Comparison of ENCODE assay signal across 20 mouse cellular contexts in genomic region chr15:62778899-62779298, GRCm38 (mm10).
DNase-seq lines count a peak whose midpoint lies in the region; ATAC-seq and TF ChIP-seq lines count a peak whose summit lies in the region.
"Had no signal": no experiment of that assay in that cellular context is flagged by ENCODE, and none has a peak within 500 bp of the region (broad histone marks: within the 10 kb centered on the region; RNA-seq: fewer than 3 reads in every experiment).

No protein-coding gene starts in this region.

- 87% methylated on average over 5 of the region's 5 CpGs for WGBS in midbrain, embryonic 13.5 days

- no peak overlapping the region for H3K4me2 ChIP-seq in midbrain, embryonic 13.5 days (replicated peaks)
- H3K4me2 ChIP-seq: embryonic facial prominence, embryonic 12.5 days; forebrain, embryonic 13.5 days; forebrain, embryonic 15.5 days had no signal

- intact Hi-C loops in heart, postnatal 10 days (cut with DNase I) = no loop called here
- intact Hi-C loops in gastrocnemius, adult 2 months (cut with DNase I) = no loop called here

- DNase-seq in heart, adult 11 months = peak; percentile 8
- no peak for DNase-seq in heart, postnatal 10 days
- DNase-seq in induced T-regulatory cell, adult 2 months (ENCODE audit: low read depth) = peak; percentile 66
- DNase-seq in natural killer cell, adult 2 months (ENCODE audit: low spot score in 2 of 2) = peak; percentile 12 to 35
- no peak for DNase-seq in gastrocnemius, adult 2 months
- no peak for DNase-seq in adrenal gland, adult 8-10 months
- DNase-seq: adrenal gland, postnatal 10 days; adrenal gland, postnatal 36 days; B cell, adult 2 months; cerebellum, adult 11-12 months; cerebellum, adult 2 months; cerebellum, adult 9-10 months; cerebellum, postnatal 10 days; cerebellum, postnatal 25 days had no signal

- H3K9me3 ChIP-seq in midbrain, embryonic 13.5 days = no peaks in the 10 kb centered on the region
- H3K9me3 ChIP-seq: embryonic facial prominence, embryonic 10.5 days; embryonic facial prominence, embryonic 12.5 days; forebrain, embryonic 13.5 days; forebrain, embryonic 15.5 days had no signal

- no peak overlapping the region for H3K27ac ChIP-seq in gastrocnemius, adult 2 months
- H3K27ac ChIP-seq in midbrain, embryonic 13.5 days = no peak overlapping the region
- H3K27ac ChIP-seq: embryonic facial prominence, embryonic 10.5 days; embryonic facial prominence, embryonic 12.5 days; forebrain, embryonic 13.5 days; forebrain, embryonic 15.5 days had no signal

- no peak overlapping the region for H3K4me3 ChIP-seq in gastrocnemius, adult 2 months
- no peak overlapping the region for H3K4me3 ChIP-seq in midbrain, embryonic 13.5 days (replicated peaks)
- H3K4me3 ChIP-seq: embryonic facial prominence, embryonic 10.5 days; embryonic facial prominence, embryonic 12.5 days; forebrain, embryonic 13.5 days; forebrain, embryonic 15.5 days had no signal

- no peaks in the 10 kb centered on the region for H3K36me3 ChIP-seq in midbrain, embryonic 13.5 days
- H3K36me3 ChIP-seq: embryonic facial prominence, embryonic 10.5 days; embryonic facial prominence, embryonic 12.5 days; forebrain, embryonic 15.5 days had no signal

- no peaks in the 10 kb centered on the region for H3K4me1 ChIP-seq in midbrain, embryonic 13.5 days (replicated peaks)
- H3K4me1 ChIP-seq: embryonic facial prominence, embryonic 10.5 days; embryonic facial prominence, embryonic 12.5 days; forebrain, embryonic 13.5 days; forebrain, embryonic 15.5 days had no signal

- H3K9ac ChIP-seq in midbrain, embryonic 13.5 days (replicated peaks) = no peak overlapping the region
- H3K9ac ChIP-seq: embryonic facial prominence, embryonic 12.5 days; forebrain, embryonic 13.5 days; forebrain, embryonic 15.5 days had no signal

- no peaks in the 10 kb centered on the region for H3K27me3 ChIP-seq in midbrain, embryonic 13.5 days
- H3K27me3 ChIP-seq: embryonic facial prominence, embryonic 12.5 days; forebrain, embryonic 13.5 days; forebrain, embryonic 15.5 days had no signal

- TF ChIP-seq CTCF in gastrocnemius, adult 2 months (IDR thresholded peaks at IDR 0.05) = no peak

- ATAC-seq in CD4-positive, CD25-positive, alpha-beta regulatory T cell, adult 4 months = peak; percentile 78
- no peak for ATAC-seq in midbrain, embryonic 13.5 days
- ATAC-seq: forebrain, embryonic 13.5 days; forebrain, embryonic 15.5 days had no signal

Comparison
In these comparisons a context has a peak if more than half of its experiments do, and no peak if none do; other contexts are left out.
1. DNase-seq: peak in heart, adult 11 months (single experiment), induced T-regulatory cell, adult 2 months (single experiment) and natural killer cell, adult 2 months (2 of 2); none in heart, postnatal 10 days (0 of 2), gastrocnemius, adult 2 months (single experiment) and adrenal gland, adult 8-10 months (single experiment).